Mouse (Mus musculus) heart, embryonic 13.5 days (tissue): ENCODE measurements around the gene Fam189a1. TPM values are rescaled to one million over a fixed set of nuclear protein-coding genes. Genes with fewer than 3 reads are reported as not detected.

Source experiments
- ATAC-seq: fragments of 200-750 bp; cut with Nextera tagmentation; 2 replicates; pipeline ENCODE4 v1.8.0; 2017; ENCODE audit warnings: moderate TSS enrichment; ENCODE audit not compliant: insufficient number of reproducible peaks, low FRiP score, low TSS enrichment; ENCODE audit errors: extremely low read depth
- H3K27ac ChIP-seq: fragments of 300-500 bp; sonication (generic); replicated peaks from 2 replicates; pipeline ENCODE4 v1.5.1; 2015; ENCODE audit warnings: moderate library complexity, mild to moderate bottlenecking, inconsistent platforms
- H3K27me3 ChIP-seq: fragments of 300-500 bp; sonication (generic); replicated peaks from 2 replicates; pipeline ENCODE4 v1.6.1; 2015; ENCODE audit warnings: mild to moderate bottlenecking, inconsistent platforms
- H3K36me3 ChIP-seq: fragments of 300-500 bp; sonication (generic); 2 replicates; pipeline ENCODE4 v1.6.1; 2015; ENCODE audit warnings: mild to moderate bottlenecking, inconsistent platforms
- H3K4me1 ChIP-seq: fragments of 300-500 bp; sonication (generic); 2 replicates; pipeline ENCODE4 v1.6.1; 2015; ENCODE audit warnings: inconsistent platforms
- H3K4me2 ChIP-seq: fragments of 300-500 bp; sonication (generic); 2 replicates; pipeline ENCODE4 v1.6.1; 2015; ENCODE audit warnings: inconsistent platforms, mild to moderate bottlenecking, moderate library complexity
- H3K4me3 ChIP-seq: fragments of 300-500 bp; sonication (generic); 2 replicates; pipeline ENCODE4 v1.5.1; 2015; ENCODE audit warnings: moderate library complexity, mild to moderate bottlenecking, inconsistent platforms
- H3K9ac ChIP-seq: fragments of 300-500 bp; sonication (generic); 2 replicates; pipeline ENCODE4 v1.6.1; 2015; ENCODE audit warnings: inconsistent platforms, mild to moderate bottlenecking, moderate library complexity
- H3K9me3 ChIP-seq: fragments of 300-500 bp; sonication (generic); 2 replicates; pipeline ENCODE4 v1.6.1; 2016; ENCODE audit warnings: inconsistent platforms
- WGBS: fragments of 180-500 bp; shearing (Covaris S2); methylation state at CpG from one replicate; pipeline ENCODE4 v1.1.7; 2015; ENCODE audit warnings: mixed read lengths; 5-methylcytosine and 5-hydroxymethylcytosine counted together
- polyA plus RNA-seq: library from polyadenylated mRNA; unstranded; fragments of >200 nt; fragmentation: Nextera tagmentation; extraction: Ambion mirVana; gene quantifications from 2 replicates; pipeline ENCODE4 v1.2.1, GENCODE M21; 2015

Fam189a1 gene
- polyA plus RNA-seq, 1 experiment from 2014 or later = 0.32 TPM

DNA sequence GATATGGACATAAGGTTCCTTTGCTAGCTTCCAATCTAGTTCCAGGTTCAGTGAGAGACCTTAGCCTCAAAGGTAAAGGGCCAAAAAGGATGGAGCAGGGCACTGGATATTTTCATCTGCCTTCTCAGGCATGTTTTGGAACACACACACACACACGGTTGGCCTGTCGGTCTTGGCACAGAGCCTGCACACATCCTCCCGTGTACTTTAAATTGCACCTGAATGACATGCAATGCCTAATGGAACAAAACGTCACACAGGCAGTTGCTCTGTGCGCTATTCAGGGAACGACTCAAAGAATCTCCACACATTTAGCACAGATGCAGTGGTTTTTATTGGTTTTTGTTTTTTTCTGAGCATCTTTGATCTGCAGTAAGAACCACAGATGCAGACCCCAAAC is 11.5 kb downstream of the Fam189a1 start:
- H3K9me3 ChIP-seq = no peaks in the 10 kb centered on the region
- 66% methylated on average over 6 of the region's 6 CpGs for WGBS
- no peak for ATAC-seq
- H3K36me3 ChIP-seq = no peaks in the 10 kb centered on the region
- H3K4me3 ChIP-seq = no peak overlapping the region
- H3K4me1 ChIP-seq = no peaks in the 10 kb centered on the region
- H3K27ac ChIP-seq = no peak overlapping the region
- H3K4me2 ChIP-seq = no peak overlapping the region
- no peaks in the 10 kb centered on the region for H3K27me3 ChIP-seq
- H3K9ac ChIP-seq = no peak overlapping the region

DNA sequence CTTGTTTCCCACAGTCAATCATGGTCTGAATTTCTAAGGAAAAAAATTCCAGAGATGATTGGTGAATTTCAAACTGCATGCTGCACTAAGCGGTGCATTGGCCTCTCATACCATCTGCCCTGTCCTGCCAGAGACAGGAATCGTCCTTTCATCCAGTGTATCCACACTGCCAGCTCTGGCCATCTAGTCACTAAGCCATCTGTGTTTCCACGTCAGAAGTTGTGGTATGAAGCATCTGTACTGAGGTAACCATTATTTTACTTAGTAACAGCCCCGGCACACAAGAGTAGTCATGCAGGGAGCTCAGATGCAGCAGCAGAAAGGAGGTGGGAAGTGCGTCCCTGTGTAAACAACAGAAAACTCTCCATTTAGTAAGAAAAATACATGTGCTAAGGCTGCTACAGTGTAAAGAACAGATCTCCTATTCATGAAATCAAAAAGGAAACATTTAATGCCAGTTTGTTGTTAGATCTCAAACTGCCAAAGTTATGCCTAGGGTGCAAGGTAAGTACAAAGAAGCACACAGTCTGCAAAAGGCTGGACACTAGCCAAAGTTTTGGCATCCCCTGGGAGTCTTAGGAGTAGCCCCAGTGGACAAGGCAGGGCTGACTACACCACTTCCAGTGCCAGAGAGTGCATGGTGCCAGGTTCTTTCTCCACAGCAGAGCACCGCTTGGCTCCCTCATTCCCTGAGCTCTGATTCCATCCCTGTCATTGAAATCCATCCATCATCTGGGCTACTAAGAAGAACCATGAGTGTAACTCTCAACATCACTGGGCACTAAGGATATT is 14.3 kb downstream of the Fam189a1 start:
- Histone ChIP-seq H3K27ac (no peak overlapping the region), H3K4me3 (no peak overlapping the region), H3K27me3 (no peaks in the 10 kb centered on the region), H3K9me3 (no peaks in the 10 kb centered on the region), H3K36me3 (no peaks in the 10 kb centered on the region), H3K4me1 (no peaks in the 10 kb centered on the region), H3K9ac (no peak overlapping the region), H3K4me2 (no peak overlapping the region)
- ATAC-seq = no peak
- 62% methylated on average over 6 of the region's 6 CpGs for WGBS

DNA sequence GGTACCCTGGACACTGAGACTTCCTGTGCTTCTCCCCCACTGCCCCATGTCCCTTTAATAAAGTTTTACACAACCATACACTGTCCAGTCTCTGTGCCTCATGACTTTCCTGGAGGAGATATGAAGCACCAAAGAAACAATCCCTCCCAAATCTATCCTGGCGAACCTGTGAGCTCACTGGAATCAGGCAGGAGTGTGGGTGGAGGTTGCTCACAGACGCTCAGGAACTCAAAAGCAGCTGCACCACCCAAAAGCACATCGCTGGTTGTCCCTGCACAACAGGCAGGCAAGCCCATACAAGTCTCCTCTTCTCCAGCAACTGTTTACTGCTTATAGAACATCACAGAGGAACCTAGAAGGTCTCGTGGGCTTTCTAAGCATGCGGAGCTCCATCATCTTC is 15.5 kb downstream of the Fam189a1 start:
- no peak for ATAC-seq
- 61% methylated on average over 5 of the region's 5 CpGs for WGBS

DNA sequence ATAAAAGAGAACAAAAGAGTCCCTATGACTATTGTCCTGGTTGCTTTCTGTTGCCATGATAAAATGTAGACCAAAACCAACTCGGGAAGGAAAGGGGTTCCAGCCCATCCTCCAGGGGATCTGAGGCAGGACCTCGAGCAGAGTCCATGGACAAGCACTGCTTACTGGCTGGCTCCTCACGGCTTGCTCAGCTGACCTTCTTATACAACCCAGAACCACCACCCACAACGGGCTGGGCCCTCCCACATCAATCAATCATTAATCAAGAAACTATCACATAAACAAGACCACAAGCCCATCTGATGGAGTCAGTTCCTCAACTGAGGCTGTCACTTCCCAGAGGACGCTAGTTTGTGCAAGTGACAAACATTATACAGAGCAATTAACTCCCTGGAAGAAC is 16.3 kb downstream of the Fam189a1 start:
- WGBS = 72% methylated on average over 5 of the region's 5 CpGs

More for the DNA sequence above, 15.5 kb downstream of the Fam189a1 start:
- Histone ChIP-seq H3K27ac (no peak overlapping the region), H3K4me2 (no peak overlapping the region), H3K27me3 (no peaks in the 10 kb centered on the region), H3K4me3 (no peak overlapping the region), H3K4me1 (no peaks in the 10 kb centered on the region), H3K9me3 (no peaks in the 10 kb centered on the region), H3K9ac (no peak overlapping the region), H3K36me3 (no peaks in the 10 kb centered on the region)

DNA sequence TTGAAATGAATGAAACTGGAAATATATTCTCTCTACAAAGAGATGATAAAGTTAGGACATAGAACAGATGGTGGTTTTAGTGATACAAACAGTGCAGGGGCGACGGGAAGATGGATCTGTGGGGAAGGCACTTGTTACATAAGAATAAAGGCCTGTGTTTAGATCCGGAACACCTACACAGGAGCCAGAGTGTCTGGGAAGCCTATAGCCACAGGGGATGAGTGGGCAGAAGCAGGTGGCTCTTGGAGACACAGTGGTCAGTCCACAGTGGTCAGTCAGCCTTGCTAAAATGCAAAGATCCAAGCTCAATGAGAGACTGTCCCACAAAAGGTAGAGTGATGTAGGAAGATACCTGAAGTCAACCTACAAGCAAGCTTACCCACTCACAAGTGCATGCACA is 32.6 kb downstream of the Fam189a1 start:
- Histone ChIP-seq H3K36me3 (no peaks in the 10 kb centered on the region), H3K27ac (no peak overlapping the region), H3K27me3 (peaks cover 16% of the 10 kb centered on the region; the same call in 1 of the 2 replicates), H3K9me3 (no peaks in the 10 kb centered on the region), H3K4me1 (peaks cover 22% of the 10 kb centered on the region), H3K9ac (no peak overlapping the region), H3K4me2 (no peak overlapping the region), H3K4me3 (no peak overlapping the region)
- WGBS = 79% methylated on average over 3 of the region's 3 CpGs
- no peak for ATAC-seq

More for the DNA sequence above, 16.3 kb downstream of the Fam189a1 start:
- Histone ChIP-seq H3K27me3 (no peaks in the 10 kb centered on the region), H3K9me3 (no peaks in the 10 kb centered on the region), H3K36me3 (no peaks in the 10 kb centered on the region), H3K4me1 (no peaks in the 10 kb centered on the region), H3K4me2 (no peak overlapping the region), H3K27ac (no peak overlapping the region), H3K9ac (no peak overlapping the region), H3K4me3 (no peak overlapping the region)
- ATAC-seq = no peak

DNA sequence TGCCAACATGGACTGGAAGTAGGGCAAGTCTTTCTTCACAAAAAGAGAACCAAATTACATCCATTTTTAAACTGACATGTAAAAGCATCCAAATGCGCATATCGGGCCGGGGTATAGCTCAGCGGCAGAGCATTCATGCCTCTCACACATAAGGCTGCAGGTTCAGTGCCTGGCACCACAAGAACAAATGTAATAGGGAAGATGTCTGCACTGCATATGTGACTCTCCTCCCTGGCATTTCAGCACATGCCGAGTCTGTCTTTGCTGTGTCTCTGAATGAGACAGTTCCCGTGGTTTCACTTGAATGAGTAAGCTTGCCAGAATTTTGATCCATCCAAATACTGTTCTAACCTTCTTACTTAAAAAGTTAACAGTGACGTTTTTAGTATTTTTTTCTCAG is 39.5 kb downstream of the Fam189a1 start:
- Histone ChIP-seq H3K4me2 (no peak overlapping the region), H3K36me3 (no peaks in the 10 kb centered on the region), H3K27ac (no peak overlapping the region), H3K4me1 (peaks cover 10% of the 10 kb centered on the region), H3K9me3 (no peaks in the 10 kb centered on the region), H3K4me3 (no peak overlapping the region), H3K27me3 (peaks cover 12% of the 10 kb centered on the region), H3K9ac (no peak overlapping the region)
- WGBS = 84% methylated on average over 7 of the region's 7 CpGs
- ATAC-seq = no peak

DNA sequence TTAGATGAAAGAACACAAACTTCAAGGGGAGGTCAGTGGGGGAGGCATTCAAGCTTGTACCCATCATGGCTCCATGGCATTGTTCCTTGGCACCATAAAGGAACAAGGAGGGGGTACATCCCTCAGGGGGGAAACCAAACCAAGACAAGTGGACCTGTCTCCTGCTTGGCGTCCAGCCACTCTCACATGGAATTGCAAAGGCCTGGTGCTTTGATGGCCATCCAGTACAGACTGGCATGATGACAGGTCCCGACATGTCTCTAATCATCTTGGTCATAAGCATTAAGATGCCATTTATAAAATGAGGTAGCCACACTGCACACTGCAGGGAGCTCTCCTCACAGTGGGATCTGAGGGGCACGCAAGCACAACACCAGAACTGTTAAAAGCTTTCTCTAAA is 41.0 kb downstream of the Fam189a1 start:
- Histone ChIP-seq H3K36me3 (no peaks in the 10 kb centered on the region), H3K4me3 (no peak overlapping the region), H3K9me3 (no peaks in the 10 kb centered on the region), H3K9ac (no peak overlapping the region), H3K27me3 (peaks cover 12% of the 10 kb centered on the region), H3K4me1 (no peaks in the 10 kb centered on the region; the same call in 1 of the 2 replicates), H3K4me2 (no peak overlapping the region), H3K27ac (no peak overlapping the region)
- 71% methylated on average over 3 of the region's 3 CpGs for WGBS
- no peak for ATAC-seq

DNA sequence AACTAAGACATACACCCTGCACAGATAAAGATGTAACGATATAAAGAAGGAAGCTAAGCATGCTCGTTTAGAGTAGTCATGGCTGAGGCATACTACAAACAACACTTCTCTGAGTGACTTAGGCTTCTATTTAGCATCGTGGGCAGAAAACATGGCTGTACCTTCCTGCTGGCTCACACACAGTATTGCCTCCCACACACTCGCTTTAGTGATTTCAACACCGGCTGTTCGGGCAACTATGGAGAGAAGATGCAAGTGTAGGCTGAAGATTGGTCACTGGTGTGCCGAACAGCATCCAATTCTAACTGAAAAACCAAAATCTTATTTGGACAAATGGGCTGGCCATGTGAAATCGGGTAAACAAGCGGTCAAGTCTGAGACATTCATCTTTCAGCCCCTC is 44.7 kb downstream of the Fam189a1 start:
- no peak for ATAC-seq
- Histone ChIP-seq H3K4me2 (no peak overlapping the region), H3K27ac (no peak overlapping the region), H3K9me3 (no peaks in the 10 kb centered on the region), H3K4me1 (no peaks in the 10 kb centered on the region), H3K9ac (no peak overlapping the region), H3K27me3 (peaks cover 3% of the 10 kb centered on the region), H3K4me3 (no peak overlapping the region), H3K36me3 (no peaks in the 10 kb centered on the region)
- WGBS = 81% methylated on average over 9 of the region's 9 CpGs

DNA sequence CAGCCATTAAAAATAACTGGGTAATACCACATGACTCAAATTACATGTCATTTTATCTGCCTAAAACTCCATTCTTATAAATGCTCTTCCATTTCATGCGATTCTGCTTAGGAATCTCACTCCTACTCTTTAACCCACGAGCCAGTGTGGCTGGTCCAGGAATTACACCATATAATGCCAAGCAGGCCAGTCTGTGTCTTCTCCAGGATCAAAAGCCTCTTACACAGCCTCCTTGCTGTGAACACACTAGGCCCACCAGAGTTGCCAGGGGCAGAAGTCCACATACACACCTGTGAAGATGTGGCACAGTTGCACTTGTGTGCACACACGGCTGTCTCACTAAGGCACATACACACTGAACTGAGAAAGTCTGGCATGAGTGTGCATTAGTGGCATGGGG is 50.8 kb downstream of the Fam189a1 start:
- H3K27ac ChIP-seq = no peak overlapping the region
- H3K4me3 ChIP-seq = no peak overlapping the region
- H3K4me2 ChIP-seq = no peak overlapping the region
- H3K9ac ChIP-seq = no peak overlapping the region
- H3K4me1 ChIP-seq = peaks cover 7% of the 10 kb centered on the region
- no peak for ATAC-seq
- H3K27me3 ChIP-seq = no peaks in the 10 kb centered on the region
- H3K9me3 ChIP-seq = no peaks in the 10 kb centered on the region
- no peaks in the 10 kb centered on the region for H3K36me3 ChIP-seq
- 77% methylated on average over 3 of the region's 3 CpGs for WGBS

DNA sequence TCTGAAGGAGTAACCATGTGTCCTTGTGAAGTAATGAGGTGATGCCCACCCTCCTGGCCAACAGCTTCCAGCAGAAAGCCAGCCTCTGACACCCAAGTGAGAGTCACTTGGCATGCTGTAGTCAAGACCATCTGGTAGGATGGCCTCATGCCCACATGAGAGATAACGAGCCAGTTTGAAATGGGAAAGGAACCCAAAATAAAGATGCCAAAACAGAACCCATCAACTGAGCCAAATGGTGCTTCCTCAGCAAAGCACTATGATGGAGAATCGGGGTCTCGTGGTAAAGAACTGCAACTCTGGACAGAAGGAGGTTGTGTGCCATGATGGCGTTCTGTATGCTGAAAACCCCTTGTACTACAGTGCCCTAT is 51.3 kb downstream of the Fam189a1 start:
- Histone ChIP-seq H3K9ac (no peak overlapping the region), H3K27ac (no peak overlapping the region), H3K27me3 (no peaks in the 10 kb centered on the region), H3K9me3 (no peaks in the 10 kb centered on the region), H3K4me1 (peaks cover 7% of the 10 kb centered on the region), H3K36me3 (no peaks in the 10 kb centered on the region), H3K4me2 (no peak overlapping the region), H3K4me3 (no peak overlapping the region)
- no peak for ATAC-seq
- 87% methylated on average over 4 of the region's 4 CpGs for WGBS

DNA sequence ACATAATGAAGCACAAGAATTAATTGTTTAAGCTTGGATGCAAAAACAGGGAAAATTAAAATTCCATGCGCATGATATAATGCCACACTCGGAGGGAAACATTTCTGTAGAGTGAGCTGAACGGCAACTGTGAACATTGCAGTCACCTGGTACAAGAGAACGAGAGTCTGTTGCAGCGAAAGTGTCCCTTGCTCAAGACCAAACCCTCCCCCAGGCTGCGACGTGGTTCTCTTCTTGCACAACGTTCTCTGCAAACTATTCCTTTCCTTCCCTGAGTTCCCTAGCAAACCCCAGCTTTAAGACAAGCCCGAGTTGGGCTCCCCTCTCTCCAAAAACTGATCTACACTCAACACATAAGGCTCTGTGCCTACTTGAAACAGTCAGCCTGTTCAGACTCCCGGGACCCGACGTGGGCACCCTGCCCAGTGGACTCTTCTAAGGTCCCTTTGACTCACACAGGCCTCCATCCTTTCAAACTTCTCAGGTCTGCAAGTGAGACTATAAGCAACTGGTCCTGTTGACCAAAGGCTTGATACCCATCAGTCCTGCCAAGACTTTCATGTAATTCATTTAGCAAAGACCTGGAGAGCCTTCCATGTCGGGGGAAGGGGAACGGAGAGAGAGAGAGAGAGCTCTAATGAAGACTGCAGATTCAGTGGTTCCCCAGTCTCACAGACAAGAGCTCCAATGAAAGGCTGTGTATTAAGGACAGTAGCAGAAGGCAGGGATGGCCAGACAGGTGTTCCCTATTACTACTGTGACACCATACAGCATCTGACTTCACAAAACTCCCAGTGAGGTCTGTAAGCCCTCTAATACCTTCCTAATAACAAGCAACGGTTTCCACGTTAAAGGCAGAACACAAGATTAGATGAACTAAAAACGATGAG is 51.9 kb downstream of the Fam189a1 start:
- no peak overlapping the region for H3K4me2 ChIP-seq
- H3K9ac ChIP-seq = no peak overlapping the region
- peaks cover 7% of the 10 kb centered on the region for H3K4me1 ChIP-seq
- H3K4me3 ChIP-seq = no peak overlapping the region
- no peak for ATAC-seq
- WGBS = 76% methylated on average over 17 of the region's 17 CpGs
- no peaks in the 10 kb centered on the region for H3K36me3 ChIP-seq
- H3K9me3 ChIP-seq = no peaks in the 10 kb centered on the region
- no peaks in the 10 kb centered on the region for H3K27me3 ChIP-seq
- H3K27ac ChIP-seq = no peak overlapping the region
